Mouse (Mus musculus): Measurements from ENCODE around the gene Slc6a6.

GRCm38 (mm10) chr6:91808022-91808421 is 124.2 kb downstream of the Slc6a6 start:
- no peak for TF ChIP-seq CTCF (IDR thresholded peaks at IDR 0.05; ENCODE audit: extremely low read depth, insufficient read depth, low read length)
- no peak for TF ChIP-seq POLR2A (IDR thresholded peaks at IDR 0.05; ENCODE audit: extremely low read depth, insufficient read depth, low read length)

Data from cortical plate, adult 2 months (tissue).